Mouse (Mus musculus): ENCODE measurements around the gene Xbp1. TPM values are rescaled to one million over a fixed set of nuclear protein-coding genes. Genes with fewer than 3 reads are reported as not detected.
A peak's percentile ranks its signal among the peaks of the same experiment; 100 is the strongest.
"Not testable (repeated sequence)": the region's sequence is repeated elsewhere in the genome, so short reads cannot be mapped to it uniquely, and the experiment has no call there.

Gene Xbp1
- polyA plus RNA-seq, 1 experiment from 2014 or later: 289 TPM

- ATAC-seq (ENCODE audit: insufficient read depth, low FRiP score, low read depth): no peak
- 75% methylated on average over 8 of the region's 8 CpGs for whole genome bisulfite sequencing
- no peak overlapping the region for H3K4me2 ChIP-seq
- H3K36me3 ChIP-seq: no peaks in the 10 kb centered on the region
- H3K27me3 ChIP-seq (replicated peaks): no peaks in the 10 kb centered on the region
- no peak overlapping the region for H3K4me3 ChIP-seq (replicated peaks)
- no peaks in the 10 kb centered on the region for H3K9me3 ChIP-seq
- 0 out of 2 replicates have a peak, but pooled peaks cover 5% of the 10 kb centered on the region for H3K4me1 ChIP-seq
- peak overlapping the region; percentile 16; the same call in 1 of the 2 replicates for H3K27ac ChIP-seq
- no peak overlapping the region for H3K9ac ChIP-seq
Measured at GRCm38 (mm10) chr11:5509215-5510098, 11.0 kb upstream of the Xbp1 start.

GRCm38 (mm10) chr11:5510099-5510391 is 10.4 kb upstream of the Xbp1 start:
- H3K9ac ChIP-seq: no peak overlapping the region
- no peak overlapping the region for H3K27ac ChIP-seq
- H3K36me3 ChIP-seq: no peaks in the 10 kb centered on the region
- WGBS: 59% methylated on average over 5 of the region's 5 CpGs
- H3K4me2 ChIP-seq: no peak overlapping the region
- ATAC-seq (ENCODE audit: insufficient read depth, low FRiP score, low read depth): no peak
- H3K4me3 ChIP-seq (replicated peaks): no peak overlapping the region
- H3K4me1 ChIP-seq: 0 out of 2 replicates have a peak, but pooled peaks cover 5% of the 10 kb centered on the region
- H3K9me3 ChIP-seq: no peaks in the 10 kb centered on the region
- no peaks in the 10 kb centered on the region for H3K27me3 ChIP-seq (replicated peaks)

- not testable (repeated sequence) for H3K9me3 ChIP-seq; H3K36me3 ChIP-seq; H3K4me2 ChIP-seq; H3K9ac ChIP-seq; H3K4me1 ChIP-seq; H3K27ac ChIP-seq; ATAC-seq (ENCODE audit: insufficient read depth, low FRiP score, low read depth); H3K27me3 ChIP-seq (replicated peaks); H3K4me3 ChIP-seq (replicated peaks)
- WGBS: no CpG with 5 or more reads among the region's 2 CpGs
Measured at GRCm38 (mm10) chr11:5510686-5511085, 9.8 kb upstream of the Xbp1 start.

- H3K27ac ChIP-seq: no peak overlapping the region
- no peak for ATAC-seq (ENCODE audit: insufficient read depth, low FRiP score, low read depth)
Measured at GRCm38 (mm10) chr11:5512099-5512725, 8.2 kb upstream of the Xbp1 start.

GRCm38 (mm10) chr11:5512961-5513360 is 7.5 kb upstream of the Xbp1 start:
- no peak for ATAC-seq (ENCODE audit: insufficient read depth, low FRiP score, low read depth)
- H3K4me3 ChIP-seq (replicated peaks): no peak overlapping the region
- 81% methylated on average over 8 of the region's 8 CpGs for WGBS
- H3K27me3 ChIP-seq (replicated peaks): no peaks in the 10 kb centered on the region
- H3K9ac ChIP-seq: no peak overlapping the region
- no peak overlapping the region for H3K4me2 ChIP-seq
- H3K9me3 ChIP-seq: no peaks in the 10 kb centered on the region
- peaks cover 1% of the 10 kb centered on the region; the same call in 1 of the 2 replicates for H3K4me1 ChIP-seq
- H3K27ac ChIP-seq: no peak overlapping the region
- H3K36me3 ChIP-seq: no peaks in the 10 kb centered on the region

More at GRCm38 (mm10) chr11:5512099-5512725, 8.2 kb upstream of the Xbp1 start:
- Histone ChIP-seq H3K9ac (no peak overlapping the region), H3K4me2 (no peak overlapping the region), H3K4me3 (replicated peaks) (no peak overlapping the region), H3K27me3 (replicated peaks) (no peaks in the 10 kb centered on the region), H3K9me3 (no peaks in the 10 kb centered on the region), H3K4me1 (no peaks in the 10 kb centered on the region), H3K36me3 (no peaks in the 10 kb centered on the region)
- WGBS: 69% methylated on average over 12 of the region's 12 CpGs

GRCm38 (mm10) chr11:5514091-5514490 is 6.4 kb upstream of the Xbp1 start:
- Histone ChIP-seq H3K27me3 (replicated peaks) (no peaks in the 10 kb centered on the region), H3K4me1 (peaks cover 2% of the 10 kb centered on the region; the same call in 1 of the 2 replicates), H3K36me3 (no peaks in the 10 kb centered on the region), H3K9me3 (no peaks in the 10 kb centered on the region), H3K4me2 (no peak overlapping the region), H3K9ac (no peak overlapping the region), H3K4me3 (replicated peaks) (no peak overlapping the region), H3K27ac (no peak overlapping the region)
- WGBS: 69% methylated on average over 4 of the region's 4 CpGs
- ATAC-seq (ENCODE audit: insufficient read depth, low FRiP score, low read depth): no peak

- Histone ChIP-seq H3K9ac (no peak overlapping the region), H3K4me2 (no peak overlapping the region), H3K4me1 (peaks cover 2% of the 10 kb centered on the region; the same call in 1 of the 2 replicates), H3K27ac (no peak overlapping the region), H3K36me3 (no peaks in the 10 kb centered on the region), H3K4me3 (replicated peaks) (no peak overlapping the region), H3K27me3 (replicated peaks) (no peaks in the 10 kb centered on the region), H3K9me3 (no peaks in the 10 kb centered on the region)
- 75% methylated on average over 6 of the region's 6 CpGs for WGBS
- ATAC-seq (ENCODE audit: insufficient read depth, low FRiP score, low read depth): no peak
Measured at GRCm38 (mm10) chr11:5515196-5515595, 5.3 kb upstream of the Xbp1 start.

GRCm38 (mm10) chr11:5515655-5516054 is 4.8 kb upstream of the Xbp1 start:
- no peaks in the 10 kb centered on the region for H3K36me3 ChIP-seq
- no peak overlapping the region for H3K27ac ChIP-seq
- no peaks in the 10 kb centered on the region for H3K27me3 ChIP-seq (replicated peaks)
- ATAC-seq (ENCODE audit: insufficient read depth, low FRiP score, low read depth): no peak
- H3K4me1 ChIP-seq: peaks cover 2% of the 10 kb centered on the region; the same call in 1 of the 2 replicates
- no peak overlapping the region for H3K4me2 ChIP-seq
- no peaks in the 10 kb centered on the region for H3K9me3 ChIP-seq
- no peak overlapping the region for H3K9ac ChIP-seq
- H3K4me3 ChIP-seq (replicated peaks): no peak overlapping the region
- 83% methylated on average over 6 of the region's 6 CpGs for WGBS

- no peak overlapping the region for H3K9ac ChIP-seq
- no peaks in the 10 kb centered on the region for H3K36me3 ChIP-seq
- WGBS: 81% methylated on average over 7 of the region's 7 CpGs
- H3K4me3 ChIP-seq (replicated peaks): no peak overlapping the region
- H3K4me2 ChIP-seq: no peak overlapping the region
- no peak for ATAC-seq (ENCODE audit: insufficient read depth, low FRiP score, low read depth)
- H3K27ac ChIP-seq: no peak overlapping the region
- no peaks in the 10 kb centered on the region for H3K27me3 ChIP-seq (replicated peaks)
- peaks cover 2% of the 10 kb centered on the region; the same call in 1 of the 2 replicates for H3K4me1 ChIP-seq
- no peaks in the 10 kb centered on the region for H3K9me3 ChIP-seq
Measured at GRCm38 (mm10) chr11:5516151-5516550, 4.3 kb upstream of the Xbp1 start.

- H3K4me2 ChIP-seq: no peak overlapping the region
- no peak overlapping the region for H3K4me3 ChIP-seq (replicated peaks)
- H3K27me3 ChIP-seq (replicated peaks): no peaks in the 10 kb centered on the region
- no peaks in the 10 kb centered on the region for H3K36me3 ChIP-seq
- H3K4me1 ChIP-seq: peaks cover 2% of the 10 kb centered on the region; the same call in 1 of the 2 replicates
- H3K9me3 ChIP-seq: no peaks in the 10 kb centered on the region
- 91% methylated on average over 14 of the region's 14 CpGs for WGBS
- no peak overlapping the region for H3K9ac ChIP-seq
- no peak for ATAC-seq (ENCODE audit: insufficient read depth, low FRiP score, low read depth)
- H3K27ac ChIP-seq: no peak overlapping the region
Measured at GRCm38 (mm10) chr11:5516617-5517016, 3.8 kb upstream of the Xbp1 start.

- Histone ChIP-seq H3K4me3 (replicated peaks) (no peak overlapping the region), H3K9me3 (no peaks in the 10 kb centered on the region), H3K27me3 (replicated peaks) (no peaks in the 10 kb centered on the region), H3K36me3 (no peaks in the 10 kb centered on the region), H3K27ac (no peak overlapping the region), H3K4me2 (no peak overlapping the region), H3K9ac (no peak overlapping the region), H3K4me1 (peaks cover 7% of the 10 kb centered on the region)
- no peak for ATAC-seq (ENCODE audit: insufficient read depth, low FRiP score, low read depth)
- WGBS: 70% methylated on average over 6 of the region's 6 CpGs
Measured at GRCm38 (mm10) chr11:5517346-5517745, 3.1 kb upstream of the Xbp1 start.

GRCm38 (mm10) chr11:5519681-5520080 is 778 bp upstream of the Xbp1 start:
- ATAC-seq (ENCODE audit: insufficient read depth, low FRiP score, low read depth): no peak

More at GRCm38 (mm10) chr11:5519681-5520080, 778 bp upstream of the Xbp1 start:
- Histone ChIP-seq H3K27ac (0 out of 2 replicates have a peak overlapping the region, but pooled peaks have one; percentile 91), H3K27me3 (replicated peaks) (no peaks in the 10 kb centered on the region), H3K4me1 (peaks cover 26% of the 10 kb centered on the region), H3K36me3 (peaks cover 21% of the 10 kb centered on the region), H3K9me3 (no peaks in the 10 kb centered on the region), H3K4me3 (replicated peaks) (peak overlapping the region; percentile 75; the same call in 1 of the 2 replicates), H3K4me2 (peak overlapping the region; percentile 45; the same call in 1 of the 2 replicates), H3K9ac (no peak overlapping the region)
- 82% methylated on average over 3 of the region's 3 CpGs for whole genome bisulfite sequencing

Data from stomach, embryonic 15.5 days (tissue).